Mouse (Mus musculus) MEL (cell line): Measurements from ENCODE around the gene Arl15. TPM values are rescaled to one million over a fixed set of nuclear protein-coding genes. Genes with fewer than 3 reads are reported as not detected.

ENCODE experiments used
- DNase-seq: peaks from one replicate; pipeline ENCODE4 v3.0.0; 2011; ENCODE audit warnings: low read depth, low spot score
- H3K27ac ChIP-seq: 2 replicates; pipeline ENCODE4 v1.5.1; 2012; ENCODE audit warnings: low read depth, mild to moderate bottlenecking, control low read depth, low read length, moderate library complexity; ENCODE audit not compliant: control insufficient read depth
- H3K27me3 ChIP-seq, 2 experiments: fragments of 150-350 bp in 1 of 2; sonication (generic) in 1 of 2; 2 replicates each; pipeline ENCODE4 v1.6.1; 2012; ENCODE audit warnings: low read length in 2 of 2, mild to moderate bottlenecking in 2 of 2, improper control_type of control experiment in 1 of 2, moderate library complexity in 1 of 2; ENCODE audit not compliant: insufficient read depth in 2 of 2, control insufficient read depth in 1 of 2
- H3K36me3 ChIP-seq, 2 experiments: 2 replicates each; pipeline ENCODE4 v1.6.1; 2012 to 2014; ENCODE audit warnings: low read length in 2 of 2, improper control_type of control experiment in 1 of 2, inconsistent platforms in 1 of 2, mild to moderate bottlenecking in 1 of 2; ENCODE audit not compliant: insufficient read depth in 2 of 2, control insufficient read depth in 1 of 2
- H3K4me1 ChIP-seq, 2 experiments: fragments of 150-350 bp in 1 of 2; sonication (generic) in 1 of 2; 2 replicates each; pipeline ENCODE4 v1.6.1; 2012; ENCODE audit warnings: low read length in 2 of 2, improper control_type of control experiment in 1 of 2, mild to moderate bottlenecking in 1 of 2; ENCODE audit not compliant: insufficient read depth in 2 of 2, control insufficient read depth in 1 of 2
- H3K4me3 ChIP-seq, 2 experiments: fragments of 150-350 bp in 1 of 2; sonication (generic) in 1 of 2; 2 replicates each; pipeline ENCODE4 v1.5.1; 2012; ENCODE audit warnings: low read depth in 2 of 2, low read length in 2 of 2, mild to moderate bottlenecking in 2 of 2, moderate library complexity in 2 of 2, control low read depth in 1 of 2, improper control_type of control experiment in 1 of 2; ENCODE audit not compliant: control insufficient read depth in 1 of 2, insufficient read depth in 1 of 2
- H3K79me2 ChIP-seq: 2 replicates; pipeline ENCODE4 v1.6.1; 2012; ENCODE audit warnings: mild to moderate bottlenecking, low read length, moderate library complexity; ENCODE audit not compliant: control insufficient read depth, poor library complexity, insufficient read depth
- H3K9ac ChIP-seq: 2 replicates; pipeline ENCODE4 v1.6.1; 2012; ENCODE audit warnings: low read depth, mild to moderate bottlenecking, control low read depth, low read length, moderate library complexity; ENCODE audit not compliant: control insufficient read depth, poor library complexity, severe bottlenecking
- H3K9me3 ChIP-seq: fragments of 150-350 bp; sonication (generic); replicated peaks from 2 replicates; pipeline ENCODE4 v1.6.1; 2012; ENCODE audit warnings: mild to moderate bottlenecking, low read length, improper control_type of control experiment, moderate library complexity; ENCODE audit not compliant: insufficient read depth
- BHLHE40 ChIP-seq: IDR thresholded peaks from 2 replicates; pipeline ENCODE4 v1.6.1; 2012; ENCODE audit warnings: low read depth, mild to moderate bottlenecking, inconsistent platforms, low read length, improper control_type of control experiment, borderline replicate concordance
- CHD1 ChIP-seq: IDR thresholded peaks from 2 replicates; pipeline ENCODE4 v1.6.1; 2012; ENCODE audit warnings: low read depth, mild to moderate bottlenecking, inconsistent platforms, low read length, improper control_type of control experiment
- CTCF ChIP-seq, 3 experiments: IDR thresholded peaks in 2 of 3; conservative IDR thresholded peaks in 1 of 3; 2 replicates each; pipeline ENCODE4 v1.5.1; 2011 to 2012; ENCODE audit warnings: low read length in 3 of 3, low read depth in 2 of 3, mild to moderate bottlenecking in 2 of 3, improper control_type of control experiment in 1 of 3, inconsistent platforms in 1 of 3, mixed read lengths in 1 of 3, moderate library complexity in 1 of 3; ENCODE audit not compliant: control insufficient read depth in 1 of 3, insufficient read depth in 1 of 3, poor library complexity in 1 of 3, severe bottlenecking in 1 of 3
- E2F4 ChIP-seq: IDR thresholded peaks from 2 replicates; pipeline ENCODE4 v1.6.1; 2011; ENCODE audit warnings: low read depth, low read length, improper control_type of control experiment, borderline replicate concordance
- ELF1 ChIP-seq: IDR thresholded peaks from 2 replicates; pipeline ENCODE4 v1.6.1; 2014; ENCODE audit warnings: low read depth, mild to moderate bottlenecking, inconsistent platforms, low read length, improper control_type of control experiment, moderate library complexity
- EP300 ChIP-seq, 2 experiments: IDR thresholded peaks; 2 replicates each; pipeline ENCODE4 v1.6.1; 2011; ENCODE audit warnings: improper control_type of control experiment in 2 of 2, low read length in 2 of 2, low read depth in 1 of 2, mild to moderate bottlenecking in 1 of 2
- ETS1 ChIP-seq: IDR thresholded peaks from 2 replicates; pipeline ENCODE4 v1.6.1; 2012; ENCODE audit warnings: low read depth, mild to moderate bottlenecking, inconsistent platforms, low read length, improper control_type of control experiment, moderate library complexity
- GABPA ChIP-seq: IDR thresholded peaks from 2 replicates; pipeline ENCODE4 v1.6.1; 2012; ENCODE audit warnings: low read depth, mild to moderate bottlenecking, inconsistent platforms, low read length, improper control_type of control experiment, moderate library complexity
- HCFC1 ChIP-seq: IDR thresholded peaks from 2 replicates; pipeline ENCODE4 v1.6.1; 2012; ENCODE audit warnings: low read depth, mild to moderate bottlenecking, inconsistent platforms, low read length, improper control_type of control experiment, moderate library complexity
- JUND ChIP-seq: IDR thresholded peaks from 2 replicates; pipeline ENCODE4 v1.6.1; 2011; ENCODE audit warnings: low read depth, mild to moderate bottlenecking, improper control_type of control experiment, low read length
- KAT2A ChIP-seq: conservative IDR thresholded peaks from 2 replicates; pipeline ENCODE4 v1.6.1; 2012; ENCODE audit warnings: low read depth, low read length, improper control_type of control experiment, inconsistent platforms
- MAZ ChIP-seq: IDR thresholded peaks from 2 replicates; pipeline ENCODE4 v1.6.1; 2012; ENCODE audit warnings: low read depth, mild to moderate bottlenecking, inconsistent platforms, low read length, improper control_type of control experiment
- MXI1 ChIP-seq: IDR thresholded peaks from 2 replicates; pipeline ENCODE4 v1.6.1; 2011; ENCODE audit warnings: mild to moderate bottlenecking, low read depth, low read length, improper control_type of control experiment
- MYC ChIP-seq: IDR thresholded peaks from 2 replicates; pipeline ENCODE4 v1.6.1; 2011; ENCODE audit warnings: low read depth, mild to moderate bottlenecking, low read length, improper control_type of control experiment, moderate library complexity
- NELFE ChIP-seq: IDR thresholded peaks from 2 replicates; pipeline ENCODE4 v1.6.1; 2011; ENCODE audit warnings: low read depth, low read length, improper control_type of control experiment
- RAD21 ChIP-seq: IDR thresholded peaks from 2 replicates; pipeline ENCODE4 v1.6.1; 2011; ENCODE audit warnings: mild to moderate bottlenecking, low read depth, low read length, improper control_type of control experiment
- SMC3 ChIP-seq: IDR thresholded peaks from 2 replicates; pipeline ENCODE4 v1.6.1; 2011; ENCODE audit warnings: low read depth, low read length, improper control_type of control experiment
- TBP ChIP-seq: IDR thresholded peaks from 2 replicates; pipeline ENCODE4 v1.8.0; 2011; ENCODE audit warnings: low read depth, low read length, improper control_type of control experiment
- TCF12 ChIP-seq: IDR thresholded peaks from 2 replicates; pipeline ENCODE4 v1.6.1; 2014; ENCODE audit warnings: low read depth, mild to moderate bottlenecking, inconsistent platforms, low read length, improper control_type of control experiment, moderate library complexity
- USF1 ChIP-seq: IDR thresholded peaks from 2 replicates; pipeline ENCODE4 v1.6.1; 2014; ENCODE audit warnings: low read depth, mild to moderate bottlenecking, inconsistent platforms, low read length, improper control_type of control experiment, moderate library complexity
- ZC3H11A ChIP-seq: IDR thresholded peaks from 2 replicates; pipeline ENCODE4 v1.6.1; 2012; ENCODE audit warnings: low read depth, mild to moderate bottlenecking, inconsistent platforms, low read length, improper control_type of control experiment
- ZKSCAN1 ChIP-seq: IDR thresholded peaks from 2 replicates; pipeline ENCODE4 v1.6.1; 2012; ENCODE audit warnings: low read depth, mild to moderate bottlenecking, inconsistent platforms, low read length, improper control_type of control experiment, moderate library complexity
- polyA plus RNA-seq, 2 experiments: library from polyadenylated mRNA; stranded (reverse) in 1 of 2; unstranded in 1 of 2; fragments of >175 nt in 1 of 2; fragments of >200 nt in 1 of 2; gene quantifications; 2 replicates each; pipeline versions ENCODE4 v1.2.1 to v1.2.4; 2012; ENCODE audit warnings: low replicate concordance in 2 of 2, low read depth in 1 of 2; ENCODE audit not compliant: insufficient read length in 2 of 2, insufficient read depth in 1 of 2, missing spikeins in 1 of 2
- total RNA-seq: library from RNA; depleted of rRNA; stranded (reverse); fragments of 300-350 nt; gene quantifications from 2 replicates; pipeline ENCODE4 v1.2.3, GENCODE M21; 2012

The Arl15 gene
- total and polyA plus RNA-seq, 3 experiments: 3.6 to 5.8 TPM; not detected in 1

DNA sequence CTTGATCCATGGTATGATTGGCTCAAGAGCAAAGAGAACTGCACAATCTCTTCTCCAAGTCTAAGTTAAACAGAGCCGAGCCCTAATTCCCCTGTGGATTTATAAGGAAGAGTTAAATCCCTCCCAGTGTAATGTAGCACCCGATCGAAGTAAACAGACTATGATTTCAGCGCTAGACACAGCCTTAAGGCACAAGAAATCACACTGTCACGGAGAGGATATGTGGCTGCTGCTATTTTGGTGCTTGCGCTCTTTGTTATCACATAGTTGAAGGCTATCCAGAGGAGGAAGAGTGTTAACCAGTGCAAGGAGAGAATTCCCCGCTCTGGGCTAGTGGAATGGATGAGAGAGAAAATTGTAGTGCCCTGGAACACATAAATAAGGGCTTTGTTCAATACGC, 223.6 kb downstream of the Arl15 start:
- H3K27ac ChIP-seq: no peak overlapping the region
- no peak for TF ChIP-seq MXI1
- no peaks in the 10 kb centered on the region for H3K9me3 ChIP-seq
- DNase-seq: no peak
- no peaks in the 10 kb centered on the region for H3K36me3 ChIP-seq
- H3K27me3 ChIP-seq: no peaks in the 10 kb centered on the region
- no peak overlapping the region for H3K4me3 ChIP-seq
- no peaks in the 10 kb centered on the region for H3K4me1 ChIP-seq
- H3K9ac ChIP-seq: no peak overlapping the region
- H3K79me2 ChIP-seq: no peaks in the 10 kb centered on the region

GRCm38 (mm10) chr13:114023541-114023940, 229.2 kb downstream of the Arl15 start:
- no peaks in the 10 kb centered on the region for H3K4me1 ChIP-seq
- H3K36me3 ChIP-seq: no peaks in the 10 kb centered on the region
- no peaks in the 10 kb centered on the region for H3K79me2 ChIP-seq
- TF ChIP-seq ELF1 (no peak), CTCF (IDR thresholded peaks at IDR 0.05 in 2 of 3, conservative IDR thresholded peaks at IDR 0.05 in 1 of 3; ENCODE audit: control insufficient read depth in 1 of 3, insufficient read depth in 1 of 3, low read depth in 2 of 3, low read length in 3 of 3, poor library complexity in 1 of 3, severe bottlenecking in 1 of 3) (no peak), ETS1 (no peak), JUND (no peak), MAZ (no peak), ZKSCAN1 (no peak), ZC3H11A (no peak), GABPA (no peak), MYC (no peak), KAT2A (no peak), CHD1 (no peak), RAD21 (no peak), SMC3 (no peak), HCFC1 (no peak), USF1 (no peak), TCF12 (no peak)
- no peak overlapping the region for H3K9ac ChIP-seq
- H3K4me3 ChIP-seq: no peak overlapping the region
- no peak for DNase-seq
- no peak overlapping the region for H3K27ac ChIP-seq
- no peaks in the 10 kb centered on the region for H3K9me3 ChIP-seq
- H3K27me3 ChIP-seq: no peaks in the 10 kb centered on the region

- DNase-seq: no peak
- no peak overlapping the region for H3K27ac ChIP-seq
- H3K27me3 ChIP-seq: no peaks in the 10 kb centered on the region
- H3K4me3 ChIP-seq: no peak overlapping the region
- TF ChIP-seq BHLHE40 (no peak), RAD21 (no peak), GABPA (no peak), USF1 (no peak), CHD1 (no peak), MAZ (no peak), TBP (no peak), ZC3H11A (no peak), NELFE (no peak), JUND (no peak), E2F4 (no peak), EP300 (IDR thresholded peaks at IDR 0.05; ENCODE audit: low read depth in 1 of 2, low read length in 2 of 2) (no peak), ELF1 (no peak), HCFC1 (no peak), SMC3 (no peak)
- H3K4me1 ChIP-seq: no peaks in the 10 kb centered on the region
- H3K36me3 ChIP-seq: no peaks in the 10 kb centered on the region
- no peak overlapping the region for H3K9ac ChIP-seq
- no peaks in the 10 kb centered on the region for H3K9me3 ChIP-seq
- no peaks in the 10 kb centered on the region for H3K79me2 ChIP-seq
Measured at GRCm38 (mm10) chr13:114026306-114026705, 232.0 kb downstream of the Arl15 start.
